Mouse (Mus musculus) MEL (cell line): Measurements from ENCODE around the gene Vcan. TPM values are rescaled to one million over a fixed set of nuclear protein-coding genes. Genes with fewer than 3 reads are reported as not detected.

Source experiments
- DNase-seq: peaks from one replicate; pipeline ENCODE4 v3.0.0; 2011; ENCODE audit warnings: low read depth, low spot score
- H3K27ac ChIP-seq: 2 replicates; pipeline ENCODE4 v1.5.1; 2012; ENCODE audit warnings: low read depth, mild to moderate bottlenecking, control low read depth, low read length, moderate library complexity; ENCODE audit not compliant: control insufficient read depth
- H3K27me3 ChIP-seq, 2 experiments: fragments of 150-350 bp in 1 of 2; sonication (generic) in 1 of 2; 2 replicates each; pipeline ENCODE4 v1.6.1; 2012; ENCODE audit warnings: low read length in 2 of 2, mild to moderate bottlenecking in 2 of 2, improper control_type of control experiment in 1 of 2, moderate library complexity in 1 of 2; ENCODE audit not compliant: insufficient read depth in 2 of 2, control insufficient read depth in 1 of 2
- H3K36me3 ChIP-seq, 2 experiments: 2 replicates each; pipeline ENCODE4 v1.6.1; 2012 to 2014; ENCODE audit warnings: low read length in 2 of 2, improper control_type of control experiment in 1 of 2, inconsistent platforms in 1 of 2, mild to moderate bottlenecking in 1 of 2; ENCODE audit not compliant: insufficient read depth in 2 of 2, control insufficient read depth in 1 of 2
- H3K4me1 ChIP-seq, 2 experiments: fragments of 150-350 bp in 1 of 2; sonication (generic) in 1 of 2; 2 replicates each; pipeline ENCODE4 v1.6.1; 2012; ENCODE audit warnings: low read length in 2 of 2, improper control_type of control experiment in 1 of 2, mild to moderate bottlenecking in 1 of 2; ENCODE audit not compliant: insufficient read depth in 2 of 2, control insufficient read depth in 1 of 2
- H3K4me3 ChIP-seq, 2 experiments: fragments of 150-350 bp in 1 of 2; sonication (generic) in 1 of 2; 2 replicates each; pipeline ENCODE4 v1.5.1; 2012; ENCODE audit warnings: low read depth in 2 of 2, low read length in 2 of 2, mild to moderate bottlenecking in 2 of 2, moderate library complexity in 2 of 2, control low read depth in 1 of 2, improper control_type of control experiment in 1 of 2; ENCODE audit not compliant: control insufficient read depth in 1 of 2, insufficient read depth in 1 of 2
- H3K79me2 ChIP-seq: 2 replicates; pipeline ENCODE4 v1.6.1; 2012; ENCODE audit warnings: mild to moderate bottlenecking, low read length, moderate library complexity; ENCODE audit not compliant: control insufficient read depth, poor library complexity, insufficient read depth
- H3K9ac ChIP-seq: 2 replicates; pipeline ENCODE4 v1.6.1; 2012; ENCODE audit warnings: low read depth, mild to moderate bottlenecking, control low read depth, low read length, moderate library complexity; ENCODE audit not compliant: control insufficient read depth, poor library complexity, severe bottlenecking
- H3K9me3 ChIP-seq: fragments of 150-350 bp; sonication (generic); replicated peaks from 2 replicates; pipeline ENCODE4 v1.6.1; 2012; ENCODE audit warnings: mild to moderate bottlenecking, low read length, improper control_type of control experiment, moderate library complexity; ENCODE audit not compliant: insufficient read depth
- CHD1 ChIP-seq: IDR thresholded peaks from 2 replicates; pipeline ENCODE4 v1.6.1; 2012; ENCODE audit warnings: low read depth, mild to moderate bottlenecking, inconsistent platforms, low read length, improper control_type of control experiment
- CHD2 ChIP-seq: IDR thresholded peaks from 2 replicates; pipeline ENCODE4 v1.6.1; 2011; ENCODE audit warnings: low read length, improper control_type of control experiment
- E2F4 ChIP-seq: IDR thresholded peaks from 2 replicates; pipeline ENCODE4 v1.6.1; 2011; ENCODE audit warnings: low read depth, low read length, improper control_type of control experiment, borderline replicate concordance
- ELF1 ChIP-seq: IDR thresholded peaks from 2 replicates; pipeline ENCODE4 v1.6.1; 2014; ENCODE audit warnings: low read depth, mild to moderate bottlenecking, inconsistent platforms, low read length, improper control_type of control experiment, moderate library complexity
- GATA1 ChIP-seq: IDR thresholded peaks from 2 replicates; pipeline ENCODE4 v1.6.1; 2011; ENCODE audit warnings: low read depth, low read length, improper control_type of control experiment
- HCFC1 ChIP-seq: IDR thresholded peaks from 2 replicates; pipeline ENCODE4 v1.6.1; 2012; ENCODE audit warnings: low read depth, mild to moderate bottlenecking, inconsistent platforms, low read length, improper control_type of control experiment, moderate library complexity
- KAT2A ChIP-seq: conservative IDR thresholded peaks from 2 replicates; pipeline ENCODE4 v1.6.1; 2012; ENCODE audit warnings: low read depth, low read length, improper control_type of control experiment, inconsistent platforms
- MAFK ChIP-seq: IDR thresholded peaks from 2 replicates; pipeline ENCODE4 v1.6.1; 2011; ENCODE audit warnings: low read depth, mild to moderate bottlenecking, low read length, improper control_type of control experiment, borderline replicate concordance
- MAX ChIP-seq: IDR thresholded peaks from 2 replicates; pipeline ENCODE4 v1.6.1; 2011; ENCODE audit warnings: low read length, improper control_type of control experiment
- MAZ ChIP-seq: IDR thresholded peaks from 2 replicates; pipeline ENCODE4 v1.6.1; 2012; ENCODE audit warnings: low read depth, mild to moderate bottlenecking, inconsistent platforms, low read length, improper control_type of control experiment
- MEF2A ChIP-seq: IDR thresholded peaks from 2 replicates; pipeline ENCODE4 v1.6.1; 2014; ENCODE audit warnings: low read depth, mild to moderate bottlenecking, inconsistent platforms, low read length, improper control_type of control experiment; ENCODE audit not compliant: poor library complexity, insufficient replicate concordance, severe bottlenecking; ENCODE audit errors: extremely low read depth
- MYB ChIP-seq: IDR thresholded peaks from 2 replicates; pipeline ENCODE4 v1.6.1; 2011; ENCODE audit warnings: mild to moderate bottlenecking, low read depth, low read length, improper control_type of control experiment
- MYC ChIP-seq: IDR thresholded peaks from 2 replicates; pipeline ENCODE4 v1.6.1; 2011; ENCODE audit warnings: low read depth, mild to moderate bottlenecking, low read length, improper control_type of control experiment, moderate library complexity
- NELFE ChIP-seq: IDR thresholded peaks from 2 replicates; pipeline ENCODE4 v1.6.1; 2011; ENCODE audit warnings: low read depth, low read length, improper control_type of control experiment
- POLR2AphosphoS5 ChIP-seq: IDR thresholded peaks from 2 replicates; pipeline ENCODE4 v1.6.1; 2012; ENCODE audit warnings: low read depth, borderline replicate concordance, mild to moderate bottlenecking, inconsistent platforms, low read length, moderate library complexity, mixed read lengths
- RAD21 ChIP-seq: IDR thresholded peaks from 2 replicates; pipeline ENCODE4 v1.6.1; 2011; ENCODE audit warnings: mild to moderate bottlenecking, low read depth, low read length, improper control_type of control experiment
- RCOR1 ChIP-seq: IDR thresholded peaks from 2 replicates; pipeline ENCODE4 v1.6.1; 2012; ENCODE audit warnings: low read depth, mild to moderate bottlenecking, inconsistent platforms, low read length, improper control_type of control experiment
- SIN3A ChIP-seq: IDR thresholded peaks from 2 replicates; pipeline ENCODE4 v1.6.1; 2012; ENCODE audit warnings: low read length, improper control_type of control experiment, inconsistent platforms
- TAL1 ChIP-seq: IDR thresholded peaks from 2 replicates; pipeline ENCODE4 v1.6.1; 2012; ENCODE audit warnings: mild to moderate bottlenecking, inconsistent platforms, low read length, moderate library complexity, mixed read lengths
- TBP ChIP-seq: IDR thresholded peaks from 2 replicates; pipeline ENCODE4 v1.8.0; 2011; ENCODE audit warnings: low read depth, low read length, improper control_type of control experiment
- UBTF ChIP-seq: IDR thresholded peaks from 2 replicates; pipeline ENCODE4 v1.6.1; 2012; ENCODE audit warnings: low read depth, mild to moderate bottlenecking, inconsistent platforms, low read length, improper control_type of control experiment, moderate library complexity, borderline replicate concordance; ENCODE audit not compliant: insufficient read depth
- USF1 ChIP-seq: IDR thresholded peaks from 2 replicates; pipeline ENCODE4 v1.6.1; 2014; ENCODE audit warnings: low read depth, mild to moderate bottlenecking, inconsistent platforms, low read length, improper control_type of control experiment, moderate library complexity
- USF2 ChIP-seq, 2 experiments: IDR thresholded peaks; 2 replicates each; pipeline ENCODE4 v1.6.1; 2011 to 2012; ENCODE audit warnings: improper control_type of control experiment in 2 of 2, low read length in 2 of 2, borderline replicate concordance in 1 of 2, inconsistent platforms in 1 of 2, low read depth in 1 of 2, mild to moderate bottlenecking in 1 of 2; ENCODE audit not compliant: insufficient read depth in 1 of 2
- ZMIZ1 ChIP-seq: IDR thresholded peaks from 2 replicates; pipeline ENCODE4 v1.6.1; 2012; ENCODE audit warnings: low read depth, mild to moderate bottlenecking, inconsistent platforms, low read length, improper control_type of control experiment, moderate library complexity
- ZNF384 ChIP-seq: IDR thresholded peaks from 2 replicates; pipeline ENCODE4 v1.6.1; 2012; ENCODE audit warnings: low read depth, mild to moderate bottlenecking, inconsistent platforms, low read length, improper control_type of control experiment
- polyA plus RNA-seq, 2 experiments: library from polyadenylated mRNA; stranded (reverse) in 1 of 2; unstranded in 1 of 2; fragments of >175 nt in 1 of 2; fragments of >200 nt in 1 of 2; gene quantifications; 2 replicates each; pipeline versions ENCODE4 v1.2.1 to v1.2.4; 2012; ENCODE audit warnings: low replicate concordance in 2 of 2, low read depth in 1 of 2; ENCODE audit not compliant: insufficient read length in 2 of 2, insufficient read depth in 1 of 2, missing spikeins in 1 of 2
- total RNA-seq: library from RNA; depleted of rRNA; stranded (reverse); fragments of 300-350 nt; gene quantifications from 2 replicates; pipeline ENCODE4 v1.2.3, GENCODE M21; 2012

The Vcan gene
- total and polyA plus RNA-seq, 3 experiments = 0.10 TPM; not detected in 2

DNA sequence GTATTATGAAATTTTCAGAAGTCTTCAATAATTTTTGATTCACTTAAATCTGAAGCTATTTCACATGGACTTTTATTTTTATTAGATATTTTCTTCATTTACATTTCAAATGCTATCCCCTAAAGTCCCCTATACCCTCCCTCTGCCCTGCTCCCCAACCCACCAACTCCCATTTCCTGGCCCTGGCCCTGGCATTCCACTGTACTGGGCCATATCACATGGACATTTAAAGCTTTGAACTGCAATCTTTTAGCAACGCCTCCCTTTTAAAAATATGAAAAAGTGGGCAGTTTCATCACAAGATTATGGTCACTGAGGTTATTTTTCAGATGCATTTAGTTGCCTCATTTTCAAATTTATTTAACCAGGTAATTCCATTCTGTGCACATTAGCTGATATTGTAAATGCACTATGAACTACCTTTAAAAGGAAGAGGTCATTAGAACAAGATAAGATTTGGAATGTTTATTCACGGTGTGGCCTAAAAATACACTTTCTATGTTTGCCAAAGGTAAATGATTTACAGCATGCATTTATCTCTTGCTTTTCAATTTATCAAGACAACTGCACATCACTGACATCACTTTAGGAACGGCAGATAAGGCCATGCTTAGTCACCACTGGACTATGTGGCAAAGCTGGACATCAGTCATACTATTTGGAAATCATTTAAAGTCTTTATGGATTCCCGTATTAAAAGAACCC, 32.7 kb downstream of the Vcan start:
- Histone ChIP-seq H3K27me3 (no peaks in the 10 kb centered on the region; a peak in 1 of 4 replicates), H3K4me1 (no peaks in the 10 kb centered on the region), H3K9ac (no peak overlapping the region), H3K79me2 (no peaks in the 10 kb centered on the region), H3K36me3 (no peaks in the 10 kb centered on the region), H3K4me3 (no peak overlapping the region), H3K9me3 (no peaks in the 10 kb centered on the region), H3K27ac (no peak overlapping the region)
- no peak for TF ChIP-seq USF2 (IDR thresholded peaks at IDR 0.05; ENCODE audit: borderline replicate concordance in 1 of 2, insufficient read depth in 1 of 2, low read depth in 1 of 2, low read length in 2 of 2)
- TF ChIP-seq SIN3A = no peak
- no peak for TF ChIP-seq TAL1
- TF ChIP-seq USF1 = no peak
- no peak for TF ChIP-seq CHD1
- no peak for TF ChIP-seq KAT2A
- TF ChIP-seq E2F4 = no peak
- no peak for TF ChIP-seq CHD2
- no peak for TF ChIP-seq GATA1
- no peak for TF ChIP-seq MAZ
- no peak for TF ChIP-seq MYC
- TF ChIP-seq MYB = no peak
- TF ChIP-seq MAX = no peak
- no peak for DNase-seq

DNA sequence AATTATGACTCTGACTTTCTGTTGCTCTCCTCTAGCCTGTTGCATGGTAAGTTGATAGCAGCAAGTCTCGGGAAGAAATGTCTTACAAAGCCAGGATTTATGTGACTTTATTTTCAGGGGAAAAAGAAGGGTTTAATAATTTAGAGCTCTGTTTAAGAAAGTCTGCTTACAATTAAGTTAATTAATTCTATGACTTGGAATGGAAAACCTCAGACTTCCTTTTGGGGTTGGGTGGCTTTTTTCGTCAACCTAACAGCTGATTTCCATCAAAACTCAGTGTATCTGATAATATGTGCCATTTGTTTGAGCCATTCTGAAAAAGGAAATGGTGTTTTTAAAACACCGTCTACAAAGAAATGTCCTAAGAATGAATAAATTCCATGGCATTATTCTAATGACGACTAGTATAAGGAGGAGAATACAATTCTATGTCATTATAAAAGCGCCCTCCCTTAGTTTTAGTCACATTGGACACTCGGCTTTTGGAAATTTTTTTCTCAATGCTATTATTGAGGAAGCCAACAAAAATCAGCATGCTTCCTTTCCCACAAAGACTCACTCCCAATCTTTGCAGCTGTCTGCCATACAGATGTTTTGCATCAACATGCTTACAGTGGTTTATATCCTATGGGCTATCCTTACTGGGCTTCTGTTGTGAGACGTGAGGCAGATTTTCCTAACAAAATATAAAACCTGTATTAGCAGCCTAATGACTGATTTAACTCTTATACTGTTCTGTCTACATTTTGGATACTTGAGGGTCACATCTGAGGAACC, 34.0 kb downstream of the Vcan start:
- H3K79me2 ChIP-seq = no peaks in the 10 kb centered on the region
- no peaks in the 10 kb centered on the region for H3K36me3 ChIP-seq
- DNase-seq = no peak
- no peaks in the 10 kb centered on the region; a peak in 1 of 4 replicates for H3K27me3 ChIP-seq
- no peak overlapping the region for H3K4me3 ChIP-seq
- no peaks in the 10 kb centered on the region for H3K9me3 ChIP-seq
- no peak overlapping the region for H3K27ac ChIP-seq
- no peak overlapping the region for H3K9ac ChIP-seq
- H3K4me1 ChIP-seq = no peaks in the 10 kb centered on the region
- TF ChIP-seq ZMIZ1 = no peak
- no peak for TF ChIP-seq CHD2
- no peak for TF ChIP-seq UBTF
- TF ChIP-seq E2F4 = no peak
- TF ChIP-seq RCOR1 = no peak
- no peak for TF ChIP-seq ELF1
- no peak for TF ChIP-seq TAL1
- no peak for TF ChIP-seq MAX
- no peak for TF ChIP-seq RAD21
- no peak for TF ChIP-seq MYB
- TF ChIP-seq SIN3A = no peak
- TF ChIP-seq POLR2AphosphoS5 = no peak
- TF ChIP-seq ZNF384 = no peak
- TF ChIP-seq TBP = no peak
- TF ChIP-seq MEF2A = no peak
- no peak for TF ChIP-seq MAFK
- TF ChIP-seq HCFC1 = no peak
- no peak for TF ChIP-seq NELFE
